Mouse (Mus musculus): ENCODE measurements at regions not wholly inside any gene's neighbourhood (a gene's known extent, or its start where the extent isn't known, plus 50 kb on each side); places are given as distances from the start of the nearest gene placed in this dataset.

- no peak for DNase-seq (ENCODE audit: low read depth)
Observed at GRCm38 (mm10) chr12:52368034-52368433, 135.7 kb upstream of the Arhgap5 start.

GRCm38 (mm10) chr12:52368466-52368865 lies 135.3 kb upstream of the Arhgap5 start:
- TF ChIP-seq POLR2A (IDR thresholded peaks at IDR 0.05; ENCODE audit: borderline replicate concordance, extremely low read depth, insufficient read depth, insufficient read length, poor library complexity, severe bottlenecking) (no peak), CTCF (IDR thresholded peaks at IDR 0.05; ENCODE audit: borderline replicate concordance, extremely low read depth, insufficient read depth, insufficient read length) (no peak)
- no peak for DNase-seq (ENCODE audit: low read depth)

More at GRCm38 (mm10) chr12:52368034-52368433, 135.7 kb upstream of the Arhgap5 start:
- TF ChIP-seq CTCF (IDR thresholded peaks at IDR 0.05; ENCODE audit: borderline replicate concordance, extremely low read depth, insufficient read depth, insufficient read length) (no peak), POLR2A (IDR thresholded peaks at IDR 0.05; ENCODE audit: borderline replicate concordance, extremely low read depth, insufficient read depth, insufficient read length, poor library complexity, severe bottlenecking) (no peak)

GRCm38 (mm10) chr12:52370153-52370710 lies 133.5 kb upstream of the Arhgap5 start:
- DNase-seq (ENCODE audit: low read depth) = no peak
- TF ChIP-seq CTCF (IDR thresholded peaks at IDR 0.05; ENCODE audit: borderline replicate concordance, extremely low read depth, insufficient read depth, insufficient read length) (no peak), POLR2A (IDR thresholded peaks at IDR 0.05; ENCODE audit: borderline replicate concordance, extremely low read depth, insufficient read depth, insufficient read length, poor library complexity, severe bottlenecking) (no peak)

- no peak for DNase-seq (ENCODE audit: low read depth)
- TF ChIP-seq CTCF (IDR thresholded peaks at IDR 0.05; ENCODE audit: borderline replicate concordance, extremely low read depth, insufficient read depth, insufficient read length) (no peak), POLR2A (IDR thresholded peaks at IDR 0.05; ENCODE audit: borderline replicate concordance, extremely low read depth, insufficient read depth, insufficient read length, poor library complexity, severe bottlenecking) (no peak)
Observed at GRCm38 (mm10) chr12:52375116-52375515, 128.7 kb upstream of the Arhgap5 start.

GRCm38 (mm10) chr12:52376692-52377462 lies 126.9 kb upstream of the Arhgap5 start:
- no peak for DNase-seq (ENCODE audit: low read depth)
- TF ChIP-seq POLR2A (IDR thresholded peaks at IDR 0.05; ENCODE audit: borderline replicate concordance, extremely low read depth, insufficient read depth, insufficient read length, poor library complexity, severe bottlenecking) (no peak), CTCF (IDR thresholded peaks at IDR 0.05; ENCODE audit: borderline replicate concordance, extremely low read depth, insufficient read depth, insufficient read length) (no peak)

- no peak for DNase-seq (ENCODE audit: low read depth)
- no peak for TF ChIP-seq POLR2A (IDR thresholded peaks at IDR 0.05; ENCODE audit: borderline replicate concordance, extremely low read depth, insufficient read depth, insufficient read length, poor library complexity, severe bottlenecking)
- no peak for TF ChIP-seq CTCF (IDR thresholded peaks at IDR 0.05; ENCODE audit: borderline replicate concordance, extremely low read depth, insufficient read depth, insufficient read length)
Observed at GRCm38 (mm10) chr12:52377463-52377848, 126.3 kb upstream of the Arhgap5 start.

- no peak for TF ChIP-seq CTCF (IDR thresholded peaks at IDR 0.05; ENCODE audit: borderline replicate concordance, extremely low read depth, insufficient read depth, insufficient read length)
- TF ChIP-seq POLR2A (IDR thresholded peaks at IDR 0.05; ENCODE audit: borderline replicate concordance, extremely low read depth, insufficient read depth, insufficient read length, poor library complexity, severe bottlenecking) = no peak
- DNase-seq (ENCODE audit: low read depth) = peak; percentile 59
Observed at GRCm38 (mm10) chr12:52379245-52379644, 124.5 kb upstream of the Arhgap5 start.

GRCm38 (mm10) chr12:52379960-52380359 lies 123.8 kb upstream of the Arhgap5 start:
- peak; percentile 45 for DNase-seq (ENCODE audit: low read depth)
- TF ChIP-seq CTCF (IDR thresholded peaks at IDR 0.05; ENCODE audit: borderline replicate concordance, extremely low read depth, insufficient read depth, insufficient read length) (no peak), POLR2A (IDR thresholded peaks at IDR 0.05; ENCODE audit: borderline replicate concordance, extremely low read depth, insufficient read depth, insufficient read length, poor library complexity, severe bottlenecking) (no peak)

- DNase-seq (ENCODE audit: low read depth) = peak; percentile 78
- no peak for TF ChIP-seq CTCF (IDR thresholded peaks at IDR 0.05; ENCODE audit: borderline replicate concordance, extremely low read depth, insufficient read depth, insufficient read length)
- no peak for TF ChIP-seq POLR2A (IDR thresholded peaks at IDR 0.05; ENCODE audit: borderline replicate concordance, extremely low read depth, insufficient read depth, insufficient read length, poor library complexity, severe bottlenecking)
Observed at GRCm38 (mm10) chr12:52381161-52381967, 122.4 kb upstream of the Arhgap5 start.

GRCm38 (mm10) chr12:52381968-52382325 lies 121.8 kb upstream of the Arhgap5 start:
- DNase-seq (ENCODE audit: low read depth) = no peak
- TF ChIP-seq CTCF (IDR thresholded peaks at IDR 0.05; ENCODE audit: borderline replicate concordance, extremely low read depth, insufficient read depth, insufficient read length) (no peak), POLR2A (IDR thresholded peaks at IDR 0.05; ENCODE audit: borderline replicate concordance, extremely low read depth, insufficient read depth, insufficient read length, poor library complexity, severe bottlenecking) (no peak)

- no peak for TF ChIP-seq CTCF (IDR thresholded peaks at IDR 0.05; ENCODE audit: borderline replicate concordance, extremely low read depth, insufficient read depth, insufficient read length)
- TF ChIP-seq POLR2A (IDR thresholded peaks at IDR 0.05; ENCODE audit: borderline replicate concordance, extremely low read depth, insufficient read depth, insufficient read length, poor library complexity, severe bottlenecking) = no peak
- DNase-seq (ENCODE audit: low read depth) = no peak
Observed at GRCm38 (mm10) chr12:52382832-52383580, 120.8 kb upstream of the Arhgap5 start.

Measured in brain, embryonic 14.5 days (tissue).